Mouse (Mus musculus) limb, embryonic 14.5 days (tissue): ENCODE measurements around the gene Galntl6. TPM values are rescaled to one million over a fixed set of nuclear protein-coding genes. Genes with fewer than 3 reads are reported as not detected.

Source experiments
- ATAC-seq: fragments of 200-750 bp; cut with Nextera tagmentation; 2 replicates; pipeline ENCODE4 v1.8.0; 2017; ENCODE audit warnings: low read depth, moderate number of reproducible peaks, moderate TSS enrichment; ENCODE audit not compliant: low FRiP score
- DNase-seq: peaks from one replicate; pipeline ENCODE4 v3.0.0-alpha.2; 2015; ENCODE audit warnings: low spot score
- H3K27ac ChIP-seq: fragments of 300-500 bp; sonication (generic); replicated peaks from 2 replicates; pipeline ENCODE4 v1.5.1; 2014; ENCODE audit warnings: low read depth, mild to moderate bottlenecking, low read length, moderate library complexity, mixed read lengths
- H3K27me3 ChIP-seq: fragments of 300-500 bp; sonication (generic); 2 replicates; pipeline ENCODE4 v1.6.1; 2014; ENCODE audit warnings: low read length, mixed read lengths; ENCODE audit not compliant: control insufficient read depth, insufficient read depth
- H3K36me3 ChIP-seq: fragments of 300-500 bp; sonication (generic); 2 replicates; pipeline ENCODE4 v1.6.1; 2014; ENCODE audit warnings: mild to moderate bottlenecking, low read length, moderate library complexity, mixed read lengths; ENCODE audit not compliant: control insufficient read depth, insufficient read depth
- H3K4me1 ChIP-seq: fragments of 300-500 bp; sonication (generic); 2 replicates; pipeline ENCODE4 v1.6.1; 2014; ENCODE audit warnings: antibody characterized with exemption, low read length, mixed read lengths; ENCODE audit not compliant: control insufficient read depth, insufficient read depth
- H3K4me2 ChIP-seq: fragments of 300-500 bp; sonication (generic); replicated peaks from 2 replicates; pipeline ENCODE4 v1.6.1; 2014; ENCODE audit warnings: low read depth, mild to moderate bottlenecking, low read length, moderate library complexity; ENCODE audit not compliant: severe bottlenecking
- H3K4me3 ChIP-seq: fragments of 300-500 bp; sonication (generic); replicated peaks from 2 replicates; pipeline ENCODE4 v1.5.1; 2014; ENCODE audit warnings: low read length
- H3K9ac ChIP-seq: fragments of 300-500 bp; sonication (generic); 2 replicates; pipeline ENCODE4 v1.6.1; 2014; ENCODE audit warnings: mild to moderate bottlenecking, low read depth, low read length, moderate library complexity; ENCODE audit not compliant: severe bottlenecking
- H3K9me3 ChIP-seq: fragments of 300-500 bp; sonication (generic); 2 replicates; pipeline ENCODE4 v1.6.1; 2016; ENCODE audit warnings: low read length; ENCODE audit not compliant: control insufficient read depth
- POLR2A ChIP-seq: fragments of 200-500 bp; IDR thresholded peaks from 2 replicates; pipeline ENCODE4 v1.8.0; 2012; ENCODE audit warnings: inconsistent platforms, mild to moderate bottlenecking, moderate library complexity, borderline replicate concordance; ENCODE audit not compliant: insufficient read depth, insufficient read length; ENCODE audit errors: extremely low read depth
- WGBS: fragments of 180-500 bp; shearing (Covaris S2); extraction: QIAGEN DNeasy Blood & Tissue Kit; methylation state at CpG from one replicate; pipeline ENCODE4 v1.1.7; 2014; 5-methylcytosine and 5-hydroxymethylcytosine counted together
- polyA plus RNA-seq, 2 experiments: library from polyadenylated mRNA; depleted of rRNA in 1 of 2; stranded (reverse) in 1 of 2; unstranded in 1 of 2; fragments of >200 nt; fragmentation: Nextera tagmentation in 1 of 2; extraction: Ambion mirVana in 1 of 2; gene quantifications; 2 replicates each; pipeline versions ENCODE4 v1.2.1 to v1.2.3; 2012 to 2014

Galntl6 gene
- polyA plus RNA-seq, 2 experiments, result 0.57 to 0.65 TPM

- WGBS, result 19% methylated on average over 6 of the region's 6 CpGs
Measured at GRCm38 (mm10) chr8:57966676-57967075, 945.8 kb downstream of the Galntl6 start.

GRCm38 (mm10) chr8:57965508-57965907 lies 946.9 kb downstream of the Galntl6 start:
- ATAC-seq (no peak), DNase-seq (peak; percentile 33)
- H3K9me3 ChIP-seq, result no peaks in the 10 kb centered on the region
- H3K4me2 ChIP-seq, result no peak overlapping the region
- no peak overlapping the region for H3K27ac ChIP-seq
- no peaks in the 10 kb centered on the region for H3K36me3 ChIP-seq
- H3K4me3 ChIP-seq, result no peak overlapping the region
- TF ChIP-seq POLR2A, result no peak
- H3K4me1 ChIP-seq, result no peaks in the 10 kb centered on the region
- no peak overlapping the region for H3K9ac ChIP-seq
- no peaks in the 10 kb centered on the region for H3K27me3 ChIP-seq
- WGBS, result 19% methylated on average over 5 of the region's 5 CpGs

More at GRCm38 (mm10) chr8:57966676-57967075, 945.8 kb downstream of the Galntl6 start:
- Histone ChIP-seq H3K27ac (no peak overlapping the region), H3K27me3 (no peaks in the 10 kb centered on the region), H3K9me3 (no peaks in the 10 kb centered on the region), H3K9ac (no peak overlapping the region), H3K4me3 (no peak overlapping the region), H3K4me2 (no peak overlapping the region), H3K4me1 (no peaks in the 10 kb centered on the region), H3K36me3 (no peaks in the 10 kb centered on the region)
- TF ChIP-seq POLR2A, result no peak
- DNase-seq, result no peak
- ATAC-seq, result no peak

GRCm38 (mm10) chr8:57962286-57963110 lies 949.9 kb downstream of the Galntl6 start:
- Histone ChIP-seq H3K27ac (no peak overlapping the region), H3K9me3 (no peaks in the 10 kb centered on the region), H3K36me3 (no peaks in the 10 kb centered on the region), H3K4me2 (no peak overlapping the region), H3K9ac (no peak overlapping the region), H3K4me3 (no peak overlapping the region), H3K4me1 (no peaks in the 10 kb centered on the region; the same call in 1 of the 2 replicates), H3K27me3 (no peaks in the 10 kb centered on the region)
- no peak for ATAC-seq
- WGBS, result 54% methylated on average over 12 of the region's 12 CpGs
- no peak for TF ChIP-seq POLR2A
- peak; percentile 40 for DNase-seq

GRCm38 (mm10) chr8:57959136-57959535 lies 953.3 kb downstream of the Galntl6 start:
- TF ChIP-seq POLR2A, result no peak
- 69% methylated on average over 3 of the region's 3 CpGs for WGBS
- Histone ChIP-seq H3K9ac (no peak overlapping the region), H3K27ac (no peak overlapping the region), H3K4me2 (no peak overlapping the region), H3K36me3 (no peaks in the 10 kb centered on the region), H3K9me3 (no peaks in the 10 kb centered on the region), H3K4me3 (no peak overlapping the region), H3K4me1 (no peaks in the 10 kb centered on the region; the same call in 1 of the 2 replicates), H3K27me3 (no peaks in the 10 kb centered on the region)
- DNase-seq (no peak), ATAC-seq (no peak)

GRCm38 (mm10) chr8:57958121-57958901 lies 954.1 kb downstream of the Galntl6 start:
- no peaks in the 10 kb centered on the region; the same call in 1 of the 2 replicates for H3K4me1 ChIP-seq
- H3K27ac ChIP-seq, result no peak overlapping the region
- H3K9ac ChIP-seq, result no peak overlapping the region
- H3K9me3 ChIP-seq, result no peaks in the 10 kb centered on the region
- no peak for DNase-seq
- H3K27me3 ChIP-seq, result no peaks in the 10 kb centered on the region
- ATAC-seq, result no peak; the same call in 1 of the 2 replicates
- H3K4me2 ChIP-seq, result no peak overlapping the region
- H3K4me3 ChIP-seq, result no peak overlapping the region
- no peaks in the 10 kb centered on the region for H3K36me3 ChIP-seq
- 41% methylated on average over 16 of the region's 16 CpGs for WGBS
- no peak for TF ChIP-seq POLR2A
